Mouse (Mus musculus): ENCODE data around the gene Mpdu1. TPM values are rescaled to one million over a fixed set of nuclear protein-coding genes. Genes with fewer than 3 reads are reported as not detected.

Mpdu1 gene
- 54.7 TPM for polyA plus RNA-seq (2017; shearing (Covaris generic))

GRCm38 (mm10) chr11:69662213-69662966, at the start of gene Mpdu1:
Gene Mpdu1 (minus strand): TSS chr11:69662642.

GRCm38 (mm10) chr11:69695361-69696181, 33.1 kb upstream of the Mpdu1 start, which contains the start of the genes Tnfsf12 and Tnfsfm13:
Gene Tnfsf12 (minus strand): TSS chr11:69695849.
Gene Tnfsfm13 (minus strand): TSS chr11:69696098.

GRCm38 (mm10) chr11:69685526-69686148, 23.2 kb upstream of the Mpdu1 start, which contains the start of gene Tnfsf13:
Gene Tnfsf13 (minus strand): TSS chr11:69685784.

DNA sequence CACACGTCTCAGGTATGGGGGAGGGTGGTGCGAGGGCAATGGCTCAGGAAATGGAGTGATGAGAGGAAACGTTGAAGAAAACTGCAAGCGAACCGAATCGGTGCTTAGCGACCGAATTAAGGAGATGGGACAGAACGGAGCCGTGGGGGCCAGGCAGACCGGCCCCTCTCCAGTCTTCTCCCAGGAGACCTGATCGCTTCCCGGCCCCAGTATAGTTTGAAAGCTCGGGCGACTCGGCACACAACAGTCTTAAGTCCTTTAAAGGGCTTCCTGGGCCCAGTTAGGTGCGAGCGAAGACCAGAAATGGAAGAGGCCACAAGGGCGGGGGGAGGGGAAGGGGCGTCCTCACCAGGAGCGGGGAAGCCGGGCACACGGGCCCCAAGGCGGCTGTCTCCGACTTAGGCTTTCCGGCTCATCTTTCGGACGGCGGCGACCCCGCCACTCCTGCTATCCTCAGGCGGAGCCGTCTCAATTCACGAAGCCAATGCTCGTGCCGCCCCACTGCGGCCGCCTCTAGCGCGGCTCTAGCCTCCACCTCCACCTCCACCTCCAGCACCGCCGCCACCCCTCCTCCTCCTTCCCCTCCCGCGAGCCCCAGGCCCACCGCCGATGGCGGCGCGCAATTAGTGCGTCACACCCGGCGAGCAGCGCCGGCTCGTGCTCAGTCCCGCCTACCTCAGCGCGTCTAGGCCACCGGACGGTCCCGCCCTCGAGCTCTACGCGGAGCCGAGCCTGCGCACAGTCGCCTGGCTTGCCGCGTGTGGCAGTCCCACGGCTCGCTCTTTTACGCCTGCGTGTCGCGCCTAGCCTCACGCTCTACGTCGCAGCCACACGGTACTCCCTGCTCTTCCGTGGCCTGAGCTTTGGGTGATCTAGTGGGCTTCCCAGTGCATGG, 19.1 kb upstream of the Mpdu1 start, which contains the start of gene Senp3:
Gene Senp3 (minus strand): TSS at position 771 of the 895 bp plus-strand sequence.

DNA sequence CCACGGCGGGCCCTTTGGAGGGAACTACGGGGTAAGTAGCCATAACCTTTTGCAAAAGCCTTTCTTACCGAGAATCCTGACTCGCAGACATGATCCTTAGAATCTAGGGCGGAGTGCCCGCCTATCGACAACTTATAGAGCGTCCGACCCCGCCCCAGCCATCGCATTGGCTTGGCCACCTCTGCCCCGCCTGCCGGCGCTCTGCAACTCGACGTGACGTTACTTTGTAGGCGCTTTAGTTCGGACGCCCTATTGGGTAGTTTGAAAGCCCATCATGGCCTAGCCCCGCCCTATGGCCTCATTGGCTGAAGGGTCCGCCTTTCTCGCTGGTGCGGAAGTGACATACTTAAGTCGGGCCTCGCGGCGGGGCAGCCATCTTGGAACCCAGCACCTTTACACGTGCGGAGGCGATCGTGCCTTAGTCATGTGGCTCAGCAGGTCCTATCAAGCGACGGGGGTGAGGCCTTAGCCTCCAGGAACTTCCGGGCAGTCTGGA, 9.8 kb upstream of the Mpdu1 start, which contains the start of gene Eif4a1:
Gene Eif4a1 (minus strand): TSS at position 213 of the 496 bp plus-strand sequence.

GRCm38 (mm10) chr11:69665961-69666664, 3.7 kb upstream of the Mpdu1 start, which contains the start of gene Cd68:
Gene Cd68 (minus strand): TSS chr11:69666153.

DNA sequence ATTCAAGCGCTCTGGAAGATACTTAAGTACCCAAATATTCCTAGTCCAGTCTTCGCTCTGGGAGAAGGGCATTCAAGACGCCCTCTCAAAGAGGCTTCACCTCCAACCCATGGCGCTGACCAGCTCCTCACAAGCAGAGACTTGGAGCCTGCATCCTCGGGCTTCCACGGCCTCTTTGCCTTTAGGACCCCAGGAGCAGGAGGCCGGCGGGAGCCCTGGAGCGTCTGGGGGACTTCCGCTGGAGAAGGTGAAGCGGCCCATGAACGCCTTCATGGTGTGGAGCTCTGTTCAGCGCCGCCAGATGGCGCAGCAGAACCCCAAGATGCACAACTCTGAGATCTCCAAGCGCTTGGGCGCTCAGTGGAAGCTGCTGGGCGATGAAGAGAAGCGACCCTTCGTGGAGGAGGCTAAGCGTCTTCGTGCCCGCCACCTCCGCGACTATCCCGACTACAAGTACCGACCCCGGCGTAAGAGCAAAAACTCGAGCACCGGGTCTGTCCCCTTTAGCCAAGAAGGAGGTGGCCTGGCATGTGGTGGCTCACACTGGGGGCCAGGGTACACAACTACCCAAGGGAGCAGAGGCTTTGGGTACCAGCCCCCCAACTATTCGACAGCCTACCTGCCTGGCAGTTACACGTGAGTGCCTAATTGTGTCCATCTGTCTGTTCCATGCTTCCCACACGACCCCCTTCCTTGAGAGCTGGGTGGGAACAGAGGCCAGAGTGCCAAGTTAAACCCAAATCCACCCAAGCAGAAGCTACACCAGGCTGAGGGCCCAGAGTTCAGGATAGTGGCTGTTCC, 7.0 kb downstream of the Mpdu1 start, which contains the start of gene Sox15:
Gene Sox15 (plus strand): TSS at position 51 of the 801 bp plus-strand sequence.

DNA sequence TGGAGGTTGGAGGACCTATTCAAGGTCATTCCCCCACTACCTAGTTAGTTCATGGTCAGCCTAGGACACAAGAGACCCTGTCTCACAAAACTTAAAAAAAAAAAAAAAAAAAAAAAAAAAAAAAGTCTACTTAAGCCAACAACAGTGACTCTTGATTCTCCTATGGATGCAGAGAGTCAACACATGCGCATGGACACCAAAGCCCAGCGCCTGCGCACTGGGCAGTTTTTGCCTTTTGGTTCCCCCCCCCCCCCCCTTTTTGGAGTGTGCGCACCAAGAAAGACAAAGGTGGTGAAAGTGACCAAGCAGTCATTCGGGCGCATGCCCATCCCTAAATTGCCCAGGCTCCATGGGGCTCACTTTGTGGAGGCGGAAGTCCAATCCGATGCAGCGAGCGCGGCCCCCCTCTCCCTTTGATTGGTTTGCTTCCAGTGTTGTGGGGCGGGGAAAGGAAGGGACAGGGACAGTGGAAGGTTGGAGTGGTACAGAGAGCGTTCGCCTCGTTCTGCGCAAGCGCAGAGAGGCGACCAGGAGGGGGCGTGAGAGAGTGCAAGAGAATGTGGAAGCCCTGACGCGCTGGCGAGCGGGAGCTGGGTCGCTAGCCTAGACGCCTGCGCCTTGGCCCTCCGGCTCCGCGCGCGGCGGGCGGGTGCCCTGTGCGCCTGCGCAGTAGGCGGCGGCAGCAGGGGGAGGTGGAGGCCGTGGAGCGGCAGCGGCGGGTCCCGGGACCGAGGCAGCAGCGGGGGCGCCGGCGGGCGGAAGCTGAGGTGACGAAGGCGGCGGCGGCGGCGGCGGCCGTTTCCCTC, 30.0 kb downstream of the Mpdu1 start, which contains the start of gene Fxr2:
Gene Fxr2 (plus strand): TSS at position 707 of the 806 bp plus-strand sequence.

GRCm38 (mm10) chr11:69621571-69622268, 40.7 kb downstream of the Mpdu1 start, which contains the start of gene Sat2:
Gene Sat2 (plus strand): TSS chr11:69622024.

GRCm38 (mm10) chr11:69617805-69618204, 44.6 kb downstream of the Mpdu1 start, which contains the start of gene Shbg:
Gene Shbg (minus strand): TSS chr11:69617905.

Other genes starting within 250 kb of the Mpdu1 start
- 3.9 TPM for gene Kdm6b, start 249.0 kb downstream of the Mpdu1 start, polyA plus RNA-seq (2017; shearing (Covaris generic))
- not detected for gene Dnah2, start 113.5 kb downstream of the Mpdu1 start, polyA plus RNA-seq (2017; shearing (Covaris generic))
- 0.50 TPM for gene Efnb3, start 102.4 kb downstream of the Mpdu1 start, polyA plus RNA-seq (2017; shearing (Covaris generic))
- 34.5 TPM for gene Wrap53, start 82.4 kb downstream of the Mpdu1 start, polyA plus RNA-seq (2017; shearing (Covaris generic))
- gene Trp53, start 82.3 kb downstream of the Mpdu1 start, polyA plus RNA-seq (2017; shearing (Covaris generic)) = 251 TPM
- not detected for gene Atp1b2, start 56.7 kb downstream of the Mpdu1 start, polyA plus RNA-seq (2017; shearing (Covaris generic))
- not detected for gene Shbg, start 44.7 kb downstream of the Mpdu1 start, polyA plus RNA-seq (2017; shearing (Covaris generic))
- not detected for gene Sat2, start 40.6 kb downstream of the Mpdu1 start, polyA plus RNA-seq (2017; shearing (Covaris generic))
- 8.7 TPM for gene Fxr2, start 29.7 kb downstream of the Mpdu1 start, polyA plus RNA-seq (2017; shearing (Covaris generic))
- gene Sox15, start 7.3 kb downstream of the Mpdu1 start, polyA plus RNA-seq (2017; shearing (Covaris generic)) = not detected
- gene Cd68, start 3.5 kb upstream of the Mpdu1 start, polyA plus RNA-seq (2017; shearing (Covaris generic)) = 10.0 TPM
- gene Eif4a1, start 9.8 kb upstream of the Mpdu1 start, polyA plus RNA-seq (2017; shearing (Covaris generic)) = 587 TPM
- gene Senp3, start 19.4 kb upstream of the Mpdu1 start, polyA plus RNA-seq (2017; shearing (Covaris generic)) = 41.0 TPM
- not detected for gene Tnfsf13, start 23.1 kb upstream of the Mpdu1 start, polyA plus RNA-seq (2017; shearing (Covaris generic))
- gene Tnfsf12, start 33.2 kb upstream of the Mpdu1 start, polyA plus RNA-seq (2017; shearing (Covaris generic)) = not detected
- gene Tnfsfm13, start 33.5 kb upstream of the Mpdu1 start, polyA plus RNA-seq (2017; shearing (Covaris generic)) = not detected
- 59.9 TPM for gene Polr2a, start 96.0 kb upstream of the Mpdu1 start, polyA plus RNA-seq (2017; shearing (Covaris generic))
- gene Slc35g3, start 99.3 kb upstream of the Mpdu1 start, polyA plus RNA-seq (2017; shearing (Covaris generic)) = not detected
- 4.5 TPM for gene Zbtb4, start 103.3 kb upstream of the Mpdu1 start, polyA plus RNA-seq (2017; shearing (Covaris generic))
- 4.8 TPM for gene Chrnb1, start 133.3 kb upstream of the Mpdu1 start, polyA plus RNA-seq (2017; shearing (Covaris generic))
- gene Fgf11, start 139.2 kb upstream of the Mpdu1 start, polyA plus RNA-seq (2017; shearing (Covaris generic)) = not detected
- not detected for gene Tmem102, start 143.0 kb upstream of the Mpdu1 start, polyA plus RNA-seq (2017; shearing (Covaris generic))
- gene Gm39566, start 152.7 kb upstream of the Mpdu1 start, polyA plus RNA-seq (2017; shearing (Covaris generic)) = not detected
- gene Spem2, start 155.8 kb upstream of the Mpdu1 start, polyA plus RNA-seq (2017; shearing (Covaris generic)) = not detected
- gene Spem1, start 159.5 kb upstream of the Mpdu1 start, polyA plus RNA-seq (2017; shearing (Covaris generic)) = not detected
- gene Nlgn2, start 175.1 kb upstream of the Mpdu1 start, polyA plus RNA-seq (2017; shearing (Covaris generic)) = 0.56 TPM
- gene Tmem256, start 175.9 kb upstream of the Mpdu1 start, polyA plus RNA-seq (2017; shearing (Covaris generic)) = 125 TPM
- 23.8 TPM for gene Plscr3, start 183.7 kb upstream of the Mpdu1 start, polyA plus RNA-seq (2017; shearing (Covaris generic))
- not detected for gene Tnk1, start 196.1 kb upstream of the Mpdu1 start, polyA plus RNA-seq (2017; shearing (Covaris generic))
- not detected for gene Tmem95, start 215.4 kb upstream of the Mpdu1 start, polyA plus RNA-seq (2017; shearing (Covaris generic))
- gene Kctd11, start 218.8 kb upstream of the Mpdu1 start, polyA plus RNA-seq (2017; shearing (Covaris generic)) = 2.1 TPM
- 613 TPM for gene Acap1, start 232.9 kb upstream of the Mpdu1 start, polyA plus RNA-seq (2017; shearing (Covaris generic))
- 2.8 TPM for gene 2810408A11Rik, start 238.3 kb upstream of the Mpdu1 start, polyA plus RNA-seq (2017; shearing (Covaris generic))
- gene Neurl4, start 238.4 kb upstream of the Mpdu1 start, polyA plus RNA-seq (2017; shearing (Covaris generic)) = 3.6 TPM